Mouse (Mus musculus): ENCODE data around the gene Tmprss11c. TPM values are rescaled to one million over a fixed set of nuclear protein-coding genes. Genes with fewer than 3 reads are reported as not detected.

The Tmprss11c gene
- not detected in 2 replicates for polyA plus RNA-seq (2012)

GRCm38 (mm10) chr5:86289208-86289607 is at the start of gene Tmprss11c:
Tmprss11c (minus strand) TSS chr5:86289308.

GRCm38 (mm10) chr5:86197801-86198200 is 91.3 kb downstream of the Tmprss11c start, which contains the start of gene Gnrhr:
Gnrhr (minus strand) TSS chr5:86197901.

Other genes with a start within 250 kb of the Tmprss11c start
- 4.3 and 4.4 TPM in 2 replicates for gene Cenpc1, start 223.7 kb downstream of the Tmprss11c start, polyA plus RNA-seq (2012)
- gene Stap1, start 217.6 kb downstream of the Tmprss11c start, polyA plus RNA-seq (2012): 1.1 and 2.4 TPM in 2 replicates
- gene Uba6, start 116.5 kb downstream of the Tmprss11c start, polyA plus RNA-seq (2012): 0.51 and 0.54 TPM in 2 replicates
- not detected in 2 replicates for gene Gnrhr, start 91.4 kb downstream of the Tmprss11c start, polyA plus RNA-seq (2012)
- not detected in 2 replicates for gene Tmprss11d, start 84.1 kb upstream of the Tmprss11c start, polyA plus RNA-seq (2012)
- not detected in 2 replicates for gene Tmprss11a, start 179.7 kb upstream of the Tmprss11c start, polyA plus RNA-seq (2012)
- gene Tmprss11g, start 229.3 kb upstream of the Tmprss11c start, polyA plus RNA-seq (2012): not detected in 2 replicates

All from megakaryocyte-erythroid progenitor cell, adult 5 weeks (primary cell).